Mouse (Mus musculus) cerebellum, adult 2 months (tissue): ENCODE results near the gene Grb7. TPM values are rescaled to one million over a fixed set of nuclear protein-coding genes. Genes with fewer than 3 reads are reported as not detected.

ENCODE experiments used
- DNase-seq, 2 experiments: peaks; one replicate each; pipeline ENCODE4 v3.0.0; 2021
- H3K27ac ChIP-seq: fragments of 200-500 bp; 2 replicates; pipeline ENCODE4 v1.5.1; 2012; ENCODE audit warnings: low read length, control low read depth, inconsistent platforms; ENCODE audit not compliant: insufficient read depth
- H3K27me3 ChIP-seq: fragments of 200-500 bp; 2 replicates; pipeline ENCODE4 v1.6.1; 2012; ENCODE audit warnings: inconsistent platforms, mild to moderate bottlenecking, low read length, moderate library complexity; ENCODE audit not compliant: control insufficient read depth, insufficient read depth
- H3K4me1 ChIP-seq: fragments of 200-500 bp; 2 replicates; pipeline ENCODE4 v1.6.1; 2011; ENCODE audit warnings: low read length; ENCODE audit not compliant: control insufficient read depth, insufficient read depth
- H3K4me3 ChIP-seq: fragments of 200-500 bp; replicated peaks from 2 replicates; pipeline ENCODE3; 2011; ENCODE audit warnings: mild to moderate bottlenecking, low read depth, low read length, control low read depth; ENCODE audit not compliant: insufficient read depth
- CTCF ChIP-seq: fragments of 200-500 bp; IDR thresholded peaks from 2 replicates; pipeline ENCODE4 v1.5.1; 2011; ENCODE audit warnings: low read depth, mild to moderate bottlenecking, control low read depth, low read length, moderate library complexity, borderline replicate concordance; ENCODE audit not compliant: insufficient read depth
- POLR2A ChIP-seq: fragments of 200-500 bp; IDR thresholded peaks from 2 replicates; pipeline ENCODE4 v1.6.1; 2011; ENCODE audit warnings: low read length, control low read depth, borderline replicate concordance; ENCODE audit not compliant: insufficient read depth
- WGBS: fragments of 180-500 bp; shearing (Covaris S2); methylation state at CpG from one replicate; pipeline ENCODE4 v1.1.7; 2018; 5-methylcytosine and 5-hydroxymethylcytosine counted together
- polyA plus RNA-seq: library from polyadenylated mRNA; depleted of rRNA; stranded (reverse); fragments of >200 nt; gene quantifications from 2 replicates; pipeline ENCODE4 v1.2.3, GENCODE M21; 2012; rRNA removed

Gene Grb7
- 15.8 and 19.9 TPM in 2 replicates for polyA plus RNA-seq

- H3K27me3 ChIP-seq, result no peaks in the 10 kb centered on the region
- H3K4me1 ChIP-seq, result peaks cover 18% of the 10 kb centered on the region
- H3K4me3 ChIP-seq, result peak within 1 kb of the TSS; percentile 76
- no peak for TF ChIP-seq CTCF
- no peak for TF ChIP-seq POLR2A
- DNase-seq, result no peak
- H3K27ac ChIP-seq, result peak within 1 kb of the TSS; percentile 20
- WGBS, result 42% methylated on average over 5 of the region's 5 CpGs
Observed at GRCm38 (mm10) chr11:98446213-98446561, at the start of gene Grb7. TSS of gene Grb7 (plus strand) at chr11:98446394.

- Histone ChIP-seq H3K27me3 (no peaks in the 10 kb centered on the region), H3K27ac (no peak overlapping the region), H3K4me3 (no peak overlapping the region), H3K4me1 (peaks cover 3% of the 10 kb centered on the region; the same call in 1 of the 2 replicates)
- 88% methylated on average over 7 of the region's 7 CpGs for WGBS
- no peak for DNase-seq
- no peak for TF ChIP-seq CTCF
- TF ChIP-seq POLR2A, result no peak
Observed at GRCm38 (mm10) chr11:98397946-98398345, 48.2 kb upstream of the Grb7 start.

GRCm38 (mm10) chr11:98400161-98400726 lies 46.0 kb upstream of the Grb7 start, which contains the start of gene Pgap3:
TSS of gene Pgap3 (minus strand) at chr11:98400490.
- peak; percentile 89 to 91 for DNase-seq
- TF ChIP-seq POLR2A (peak; percentile 70; the same call in 1 of the 2 replicates), CTCF (no peak)
- Histone ChIP-seq H3K27ac (peak within 1 kb of the TSS; percentile 95), H3K4me1 (peaks cover 3% of the 10 kb centered on the region; the same call in 1 of the 2 replicates), H3K27me3 (no peaks in the 10 kb centered on the region), H3K4me3 (peak within 1 kb of the TSS; percentile 83)
- WGBS, result under 1% methylated on average over 40 of the region's 40 CpGs

GRCm38 (mm10) chr11:98400816-98401215 lies 45.4 kb upstream of the Grb7 start:
- peak overlapping the region; percentile 83 for H3K4me3 ChIP-seq
- TF ChIP-seq CTCF (no peak), POLR2A (no peak)
- H3K4me1 ChIP-seq, result peaks cover 3% of the 10 kb centered on the region; the same call in 1 of the 2 replicates
- no peak overlapping the region for H3K27ac ChIP-seq
- H3K27me3 ChIP-seq, result no peaks in the 10 kb centered on the region
- 65% methylated on average over 3 of the region's 3 CpGs for whole genome bisulfite sequencing
- DNase-seq, result no peak

GRCm38 (mm10) chr11:98406621-98407020 lies 39.6 kb upstream of the Grb7 start:
- no peaks in the 10 kb centered on the region for H3K4me1 ChIP-seq
- no peak overlapping the region for H3K4me3 ChIP-seq
- H3K27me3 ChIP-seq, result no peaks in the 10 kb centered on the region; the same call in 1 of the 2 replicates
- WGBS, result 69% methylated on average over 6 of the region's 6 CpGs
- DNase-seq, result no peak
- H3K27ac ChIP-seq, result no peak overlapping the region
- no peak for TF ChIP-seq POLR2A
- no peak for TF ChIP-seq CTCF

GRCm38 (mm10) chr11:98408872-98409271 lies 37.3 kb upstream of the Grb7 start:
- H3K4me1 ChIP-seq, result no peaks in the 10 kb centered on the region; the same call in 1 of the 2 replicates
- no peak for DNase-seq
- H3K4me3 ChIP-seq, result no peak overlapping the region
- TF ChIP-seq POLR2A (no peak), CTCF (no peak)
- peaks cover 6% of the 10 kb centered on the region; the same call in 1 of the 2 replicates for H3K27me3 ChIP-seq
- 64% methylated on average over 8 of the region's 8 CpGs for WGBS
- H3K27ac ChIP-seq, result no peak overlapping the region

- H3K27me3 ChIP-seq, result peaks cover 6% of the 10 kb centered on the region; the same call in 1 of the 2 replicates
- no peaks in the 10 kb centered on the region; the same call in 1 of the 2 replicates for H3K4me1 ChIP-seq
- H3K4me3 ChIP-seq, result no peak overlapping the region
- TF ChIP-seq CTCF, result no peak
- no peak for TF ChIP-seq POLR2A
- 8% methylated on average over 10 of the region's 10 CpGs for WGBS
- no peak for DNase-seq
- no peak overlapping the region for H3K27ac ChIP-seq
Observed at GRCm38 (mm10) chr11:98409341-98409822, 36.8 kb upstream of the Grb7 start.

- WGBS, result 2% methylated on average over 49 of the region's 49 CpGs
- DNase-seq, result no peak
- Histone ChIP-seq H3K4me1 (no peaks in the 10 kb centered on the region; the same call in 1 of the 2 replicates), H3K4me3 (peak within 1 kb of the TSS; percentile 25), H3K27me3 (peaks cover 6% of the 10 kb centered on the region; the same call in 1 of the 2 replicates), H3K27ac (no peak within 1 kb of the TSS)
- no peak for TF ChIP-seq CTCF
- no peak for TF ChIP-seq POLR2A
Observed at GRCm38 (mm10) chr11:98412273-98412796, 33.9 kb upstream of the Grb7 start, which contains the start of gene Erbb2. TSS of gene Erbb2 (plus strand) at chr11:98412470.
